Comparison of ENCODE assay signal across 8 mouse cellular contexts in the genomic region with DNA sequence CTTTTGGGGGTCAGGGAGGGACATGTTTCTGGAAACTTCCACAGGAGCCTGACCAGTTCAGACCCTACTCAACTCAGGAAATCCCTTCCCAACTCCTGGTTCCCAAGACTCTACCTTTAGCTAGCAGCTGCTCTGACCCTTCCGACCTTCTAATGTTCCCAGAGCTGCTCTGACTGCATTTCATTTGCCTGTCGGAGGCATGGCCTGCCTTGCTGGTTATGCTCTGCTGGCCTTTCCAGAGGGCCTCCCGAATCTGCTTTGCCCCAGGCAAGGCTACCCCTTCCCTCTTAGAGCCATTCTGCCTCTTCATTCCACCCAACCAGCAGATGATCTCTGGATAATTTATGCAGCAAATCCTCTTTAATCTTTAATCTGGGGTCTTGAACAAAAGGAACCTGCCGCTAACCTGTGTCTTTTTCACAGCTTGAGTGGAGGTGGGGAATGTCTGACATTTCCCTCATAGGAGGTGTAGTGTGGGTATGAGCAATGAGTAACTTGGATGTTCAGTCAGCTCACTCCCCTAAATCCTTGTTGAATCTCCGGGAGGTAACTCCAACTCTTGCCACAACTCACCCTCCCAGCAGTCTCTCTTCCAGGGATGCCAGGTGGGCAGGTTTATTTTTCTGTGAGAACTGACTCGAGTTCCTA. TPM values are rescaled to one million over a fixed set of nuclear protein-coding genes. Genes with fewer than 3 reads are reported as not detected.
DNase-seq lines count a peak whose midpoint lies in the region; ATAC-seq lines count a peak whose summit lies in the region.

No protein-coding gene starts in this region.

- peak overlapping the region; percentile 70 for H3K9ac ChIP-seq in lung, embryonic 16.5 days (ENCODE audit: low read length)
- peak overlapping the region; percentile 72 for H3K9ac ChIP-seq in forebrain, embryonic 11.5 days (ENCODE audit: low read length)
- H3K9ac ChIP-seq in kidney, embryonic 16.5 days (replicated peaks; ENCODE audit: low read length) = peak overlapping the region; percentile 69
- peak overlapping the region; percentile 79 for H3K9ac ChIP-seq in neural tube, embryonic 13.5 days

- intact Hi-C loops in left cerebral cortex, postnatal 14 days (cut with DNase I) = no loop called here

- H3K4me1 ChIP-seq in lung, embryonic 16.5 days (replicated peaks; ENCODE audit: control insufficient read depth, insufficient read depth, low read length) = peaks cover 22% of the 10 kb centered on the region
- peaks cover 8% of the 10 kb centered on the region for H3K4me1 ChIP-seq in forebrain, embryonic 11.5 days (replicated peaks; ENCODE audit: control insufficient read depth, insufficient read depth, low read length)
- H3K4me1 ChIP-seq in kidney, embryonic 16.5 days (ENCODE audit: insufficient read depth, low read length) = peaks cover 54% of the 10 kb centered on the region
- peaks cover 22% of the 10 kb centered on the region for H3K4me1 ChIP-seq in neural tube, embryonic 13.5 days (replicated peaks)

- no peak for ATAC-seq in lung, embryonic 16.5 days (ENCODE audit: low read depth)
- no peak for ATAC-seq in forebrain, embryonic 11.5 days (replicated peaks; ENCODE audit: low FRiP score)
- ATAC-seq in kidney, embryonic 16.5 days (ENCODE audit: low FRiP score, low TSS enrichment) = peak; percentile 81
- 0 out of 2 replicates have a peak, but pooled peaks have one; percentile 16 for ATAC-seq in neural tube, embryonic 13.5 days (ENCODE audit: low read depth)
- ATAC-seq in inflammation-experienced regulatory T-cells, adult 6 months = no peak

- H3K4me3 ChIP-seq in lung, embryonic 16.5 days (ENCODE audit: low read length) = peak overlapping the region; percentile 71
- peak overlapping the region; percentile 54 for H3K4me3 ChIP-seq in forebrain, embryonic 11.5 days (ENCODE audit: low read depth, low read length)
- peak overlapping the region; percentile 53 for H3K4me3 ChIP-seq in kidney, embryonic 16.5 days (ENCODE audit: low read length)
- peak overlapping the region; percentile 62 for H3K4me3 ChIP-seq in neural tube, embryonic 13.5 days

- H3K9me3 ChIP-seq in lung, embryonic 16.5 days (ENCODE audit: control insufficient read depth, low read length) = no peaks in the 10 kb centered on the region
- no peaks in the 10 kb centered on the region for H3K9me3 ChIP-seq in forebrain, embryonic 11.5 days (ENCODE audit: control insufficient read depth, low read length)
- H3K9me3 ChIP-seq in kidney, embryonic 16.5 days (ENCODE audit: low read length) = no peaks in the 10 kb centered on the region
- H3K9me3 ChIP-seq in neural tube, embryonic 13.5 days = no peaks in the 10 kb centered on the region

- H3K27ac ChIP-seq in lung, embryonic 16.5 days (ENCODE audit: low read length) = peak overlapping the region; percentile 69
- H3K27ac ChIP-seq in forebrain, embryonic 11.5 days (ENCODE audit: low read depth, low read length) = no peak overlapping the region
- peak overlapping the region; percentile 85 for H3K27ac ChIP-seq in kidney, embryonic 16.5 days (ENCODE audit: low read length)
- H3K27ac ChIP-seq in neural tube, embryonic 13.5 days (replicated peaks) = no peak overlapping the region

- H3K36me3 ChIP-seq in lung, embryonic 16.5 days (ENCODE audit: control insufficient read depth, insufficient read depth, low read length) = no peaks in the 10 kb centered on the region
- H3K36me3 ChIP-seq in forebrain, embryonic 11.5 days (ENCODE audit: control insufficient read depth, insufficient read depth, low read length) = no peaks in the 10 kb centered on the region
- H3K36me3 ChIP-seq in kidney, embryonic 16.5 days (ENCODE audit: insufficient read depth, low read length) = no peaks in the 10 kb centered on the region
- no peaks in the 10 kb centered on the region for H3K36me3 ChIP-seq in neural tube, embryonic 13.5 days

- peak overlapping the region; percentile 83 for H3K4me2 ChIP-seq in lung, embryonic 16.5 days (ENCODE audit: low read depth, low read length)
- H3K4me2 ChIP-seq in forebrain, embryonic 11.5 days (ENCODE audit: low read depth, low read length, severe bottlenecking) = peak overlapping the region; percentile 96
- H3K4me2 ChIP-seq in kidney, embryonic 16.5 days (replicated peaks; ENCODE audit: low read depth, low read length) = peak overlapping the region; percentile 91
- H3K4me2 ChIP-seq in neural tube, embryonic 13.5 days = peak overlapping the region; percentile 93

- no peaks in the 10 kb centered on the region for H3K27me3 ChIP-seq in lung, embryonic 16.5 days (ENCODE audit: control insufficient read depth, insufficient read depth, low read depth, low read length)
- H3K27me3 ChIP-seq in forebrain, embryonic 11.5 days (ENCODE audit: control insufficient read depth, insufficient read depth, low read length) = no peaks in the 10 kb centered on the region
- H3K27me3 ChIP-seq in kidney, embryonic 16.5 days (ENCODE audit: insufficient read depth, low read length) = no peaks in the 10 kb centered on the region
- H3K27me3 ChIP-seq in neural tube, embryonic 13.5 days = peaks cover 6% of the 10 kb centered on the region; the same call in 1 of the 2 replicates

- WGBS in lung, embryonic 16.5 days = 28% methylated on average over 6 of the region's 6 CpGs
- 10% methylated on average over 6 of the region's 6 CpGs for WGBS in forebrain, embryonic 11.5 days
- WGBS in kidney, embryonic 16.5 days = 15% methylated on average over 6 of the region's 6 CpGs
- 22% methylated on average over 6 of the region's 6 CpGs for WGBS in neural tube, embryonic 13.5 days

- no peak for DNase-seq in lung, postnatal 36 days
- DNase-seq in forebrain, embryonic 11.5 days (ENCODE audit: low spot score) = no peak
- no peak for DNase-seq in left cerebral cortex, postnatal 14 days (ENCODE audit: low spot score in 2 of 2)
- no peak for DNase-seq in thymus, postnatal 0 days (ENCODE audit: low spot score)

RNA-seq across cellular contexts. Expression of gene Sept4, which starts 9.0 kb away (rescaled TPM):
- 96.9 and 111 TPM in 2 replicates for polyA plus RNA-seq in lung, embryonic 16.5 days (2015; fragmentation: Nextera tagmentation; extraction: Ambion mirVana)
- polyA plus RNA-seq in forebrain, embryonic 11.5 days (2014; fragmentation: Nextera tagmentation; extraction: Ambion mirVana) = 8.0 and 8.8 TPM in 2 replicates
- polyA plus RNA-seq in kidney, embryonic 16.5 days (2015; fragmentation: Nextera tagmentation; extraction: Ambion mirVana) = 70.6 and 77.8 TPM in 2 replicates
- 21.9 and 27.2 TPM in 2 replicates for polyA plus RNA-seq in neural tube, embryonic 13.5 days (2015; fragmentation: Nextera tagmentation; extraction: Ambion mirVana)
- 1 to 10 TPM in 2 of 3 experiments, under 1 TPM in 1; 0.28 to 1.9 (median 1.8) TPM for polyA plus RNA-seq in inflammation-experienced regulatory T-cells, adult 6 months (2017; shearing (Covaris generic))
- total RNA-seq in left cerebral cortex, postnatal 14 days (2021) = 100 to 1,000 TPM in 1 of 2 experiments, 10 to 100 TPM in 1; 95.3 to 109 TPM
- 23.9 and 25.0 TPM in 2 replicates for polyA plus RNA-seq in thymus, postnatal 0 days (2015; fragmentation: Nextera tagmentation; extraction: Ambion mirVana)

RNA-seq across cellular contexts. Expression of gene Gm11492, which starts 11.3 kb away (rescaled TPM):
- not detected in 2 replicates for polyA plus RNA-seq in lung, embryonic 16.5 days (2015; fragmentation: Nextera tagmentation; extraction: Ambion mirVana)
- not detected in 2 replicates for polyA plus RNA-seq in forebrain, embryonic 11.5 days (2014; fragmentation: Nextera tagmentation; extraction: Ambion mirVana)
- not detected in 2 replicates for polyA plus RNA-seq in kidney, embryonic 16.5 days (2015; fragmentation: Nextera tagmentation; extraction: Ambion mirVana)
- polyA plus RNA-seq in neural tube, embryonic 13.5 days (2015; fragmentation: Nextera tagmentation; extraction: Ambion mirVana) = not detected in 2 replicates
- polyA plus RNA-seq in inflammation-experienced regulatory T-cells, adult 6 months (2017; shearing (Covaris generic)) = not detected
- under 1 TPM in 1 of 2 experiments, not detected in 1; 0.17 TPM for total RNA-seq in left cerebral cortex, postnatal 14 days (2021)
- polyA plus RNA-seq in thymus, postnatal 0 days (2015; fragmentation: Nextera tagmentation; extraction: Ambion mirVana) = not detected in 2 replicates

RNA-seq across cellular contexts. Expression of gene Mtmr4, which starts 14.2 kb away (rescaled TPM):
- 33.5 and 33.9 TPM in 2 replicates for polyA plus RNA-seq in lung, embryonic 16.5 days (2015; fragmentation: Nextera tagmentation; extraction: Ambion mirVana)
- 72.2 and 75.6 TPM in 2 replicates for polyA plus RNA-seq in forebrain, embryonic 11.5 days (2014; fragmentation: Nextera tagmentation; extraction: Ambion mirVana)
- polyA plus RNA-seq in kidney, embryonic 16.5 days (2015; fragmentation: Nextera tagmentation; extraction: Ambion mirVana) = 41.7 and 42.2 TPM in 2 replicates
- 54.4 and 58.2 TPM in 2 replicates for polyA plus RNA-seq in neural tube, embryonic 13.5 days (2015; fragmentation: Nextera tagmentation; extraction: Ambion mirVana)
- 10 to 100 TPM in 2 of 3 experiments, 1 to 10 TPM in 1; 8.4 to 10.3 (median 10.3) TPM for polyA plus RNA-seq in inflammation-experienced regulatory T-cells, adult 6 months (2017; shearing (Covaris generic))
- 10 to 100 TPM; 83.5 to 86.6 TPM for total RNA-seq in left cerebral cortex, postnatal 14 days (2021)
- polyA plus RNA-seq in thymus, postnatal 0 days (2015; fragmentation: Nextera tagmentation; extraction: Ambion mirVana) = 19.6 and 21.1 TPM in 2 replicates

RNA-seq across cellular contexts. Expression of gene Hsf5, which starts 39.2 kb away (rescaled TPM):
- polyA plus RNA-seq in lung, embryonic 16.5 days (2015; fragmentation: Nextera tagmentation; extraction: Ambion mirVana) = 0.25 and 0.26 TPM in 2 replicates
- 0.37 and 0.52 TPM in 2 replicates for polyA plus RNA-seq in forebrain, embryonic 11.5 days (2014; fragmentation: Nextera tagmentation; extraction: Ambion mirVana)
- 0.17 and 0.32 TPM in 2 replicates for polyA plus RNA-seq in kidney, embryonic 16.5 days (2015; fragmentation: Nextera tagmentation; extraction: Ambion mirVana)
- polyA plus RNA-seq in neural tube, embryonic 13.5 days (2015; fragmentation: Nextera tagmentation; extraction: Ambion mirVana) = 0.59 and 0.63 TPM in 2 replicates
- polyA plus RNA-seq in inflammation-experienced regulatory T-cells, adult 6 months (2017; shearing (Covaris generic)) = under 1 TPM; 0.21 to 0.34 (median 0.23) TPM
- total RNA-seq in left cerebral cortex, postnatal 14 days (2021) = under 1 TPM; 0.46 to 0.66 TPM
- polyA plus RNA-seq in thymus, postnatal 0 days (2015; fragmentation: Nextera tagmentation; extraction: Ambion mirVana) = 0.10 and 0.12 TPM in 2 replicates

Comparison
In these comparisons a context has a peak if more than half of its experiments do, and no peak if none do; other contexts are left out.
1. ATAC-seq: peak in kidney, embryonic 16.5 days (single experiment) and neural tube, embryonic 13.5 days (single experiment); none in lung, embryonic 16.5 days (single experiment), forebrain, embryonic 11.5 days (single experiment) and inflammation-experienced regulatory T-cells, adult 6 months (single experiment).
2. H3K27ac ChIP-seq: peak in lung, embryonic 16.5 days (single experiment) and kidney, embryonic 16.5 days (single experiment); none in forebrain, embryonic 11.5 days (single experiment) and neural tube, embryonic 13.5 days (single experiment).
3. Peak in every context shown above with its lines, with median percentiles within 50 percentile points of each other: H3K4me2 ChIP-seq, H3K4me3 ChIP-seq and H3K9ac ChIP-seq.